ENCODE assay signal across 8 mouse cellular contexts in genomic region chr10:126971363-126972050, GRCm38 (mm10). TPM values are rescaled to one million over a fixed set of nuclear protein-coding genes. Genes with fewer than 3 reads are reported as not detected.
DNase-seq lines count a peak whose midpoint lies in the region; ATAC-seq and TF ChIP-seq lines count a peak whose summit lies in the region.

No protein-coding gene starts in this region.

- no peak; the same call in 1 of the 2 replicates for ATAC-seq in heart, postnatal 0 days (ENCODE audit: insufficient read depth, low read depth)
- peak; percentile 11; the same call in 1 of the 2 replicates for ATAC-seq in forebrain, embryonic 13.5 days
- no peak for ATAC-seq in liver, embryonic 14.5 days (ENCODE audit: insufficient read depth)

- peaks cover 14% of the 10 kb centered on the region for H3K4me1 ChIP-seq in heart, postnatal 0 days (ENCODE audit: control insufficient read depth, insufficient read depth)
- peaks cover 5 to 18% of the 10 kb centered on the region in 2 experiments; a peak in 3 of 4 replicates for H3K4me1 ChIP-seq in ES-E14 (ENCODE audit: control insufficient read depth in 2 of 2, insufficient read depth in 2 of 2, low read length in 2 of 2, poor library complexity in 1 of 2)
- H3K4me1 ChIP-seq in forebrain, embryonic 13.5 days = peaks cover 20% of the 10 kb centered on the region
- peaks cover 0 to 13% of the 10 kb centered on the region in 2 experiments; a peak in 2 of 4 replicates for H3K4me1 ChIP-seq in liver, embryonic 14.5 days (replicated peaks; ENCODE audit: control insufficient read depth in 2 of 2, insufficient read depth in 2 of 2, low read length in 1 of 2)

- no peak for TF ChIP-seq CTCF in heart, postnatal 0 days (IDR thresholded peaks at IDR 0.05; ENCODE audit: low read depth)
- TF ChIP-seq CTCF in liver, embryonic 14.5 days (IDR thresholded peaks at IDR 0.05; ENCODE audit: low read depth) = no peak

- no peaks in the 10 kb centered on the region for H3K9me3 ChIP-seq in heart, postnatal 0 days (replicated peaks; ENCODE audit: control insufficient read depth, low read length)
- H3K9me3 ChIP-seq in ES-E14 (ENCODE audit: control insufficient read depth, insufficient read depth, low read depth, low read length) = no peaks in the 10 kb centered on the region
- H3K9me3 ChIP-seq in forebrain, embryonic 13.5 days (replicated peaks) = no peaks in the 10 kb centered on the region
- no peaks in the 10 kb centered on the region for H3K9me3 ChIP-seq in liver, embryonic 14.5 days (ENCODE audit: control insufficient read depth, low read length)

- H3K4me3 ChIP-seq in heart, postnatal 0 days (ENCODE audit: low read depth, low read length) = no peak overlapping the region
- peak overlapping the region; percentile 15 to 36; a peak in 3 of 4 replicates for H3K4me3 ChIP-seq in ES-E14 (ENCODE audit: insufficient read depth in 1 of 2, low read depth in 1 of 2, low read length in 2 of 2, poor library complexity in 1 of 2, severe bottlenecking in 1 of 2)
- no peak overlapping the region for H3K4me3 ChIP-seq in forebrain, embryonic 13.5 days
- no peak overlapping the region for H3K4me3 ChIP-seq in liver, embryonic 14.5 days (ENCODE audit: insufficient read depth in 1 of 2, low read depth in 2 of 2, low read length in 2 of 2)

- no peak overlapping the region for H3K4me2 ChIP-seq in heart, postnatal 0 days (ENCODE audit: low read depth, low read length)
- peak overlapping the region; percentile 46 for H3K4me2 ChIP-seq in forebrain, embryonic 13.5 days
- 0 out of 2 replicates have a peak overlapping the region, but pooled peaks have one; percentile 3 for H3K4me2 ChIP-seq in liver, embryonic 14.5 days (ENCODE audit: low read depth)

- no peak for DNase-seq in heart, postnatal 0 days (ENCODE audit: low spot score)
- no peak for DNase-seq in heart, postnatal 4 days
- no peak for DNase-seq in ES-E14 (ENCODE audit: low read depth, low spot score)
- DNase-seq in liver, embryonic 14.5 days (ENCODE audit: low read depth in 3 of 3, low spot score in 3 of 3) = no peak
- DNase-seq in adrenal gland, adult 2 months = no peak
- no peak for DNase-seq in thymus, postnatal 4 days
- DNase-seq in spleen, postnatal 4 days (ENCODE audit: low spot score in 2 of 2) = no peak

- no peak overlapping the region for H3K9ac ChIP-seq in heart, postnatal 0 days (replicated peaks; ENCODE audit: low read depth, low read length)
- H3K9ac ChIP-seq in ES-E14 (ENCODE audit: insufficient read depth, low read depth, low read length, poor library complexity, severe bottlenecking) = peak overlapping the region; percentile 44; the same call in 1 of the 2 replicates
- no peak overlapping the region; the same call in 1 of the 2 replicates for H3K9ac ChIP-seq in forebrain, embryonic 13.5 days
- no peak overlapping the region for H3K9ac ChIP-seq in liver, embryonic 14.5 days (replicated peaks)

- no peaks in the 10 kb centered on the region for H3K27me3 ChIP-seq in heart, postnatal 0 days (ENCODE audit: control insufficient read depth, insufficient read depth, low read length)
- no peaks in the 10 kb centered on the region for H3K27me3 ChIP-seq in forebrain, embryonic 13.5 days
- H3K27me3 ChIP-seq in liver, embryonic 14.5 days (ENCODE audit: control insufficient read depth, insufficient read depth, low read length) = no peaks in the 10 kb centered on the region; the same call in 1 of the 2 replicates

- TF ChIP-seq EP300 in heart, postnatal 0 days (IDR thresholded peaks at IDR 0.05; ENCODE audit: low read depth) = no peak
- TF ChIP-seq EP300 in liver, embryonic 14.5 days (IDR thresholded peaks at IDR 0.05; ENCODE audit: low read depth) = no peak

- peak overlapping the region; percentile 74 for H3K27ac ChIP-seq in heart, postnatal 0 days (ENCODE audit: low read depth)
- peak overlapping the region; percentile 92 for H3K27ac ChIP-seq in ES-E14 (ENCODE audit: insufficient read depth, low read depth, low read length, poor library complexity, severe bottlenecking)
- H3K27ac ChIP-seq in forebrain, embryonic 13.5 days = no peak overlapping the region
- H3K27ac ChIP-seq in liver, embryonic 14.5 days = no peak overlapping the region; the same call in 1 of the 2 replicates

- no peaks in the 10 kb centered on the region for H3K36me3 ChIP-seq in heart, postnatal 0 days (replicated peaks; ENCODE audit: control insufficient read depth, insufficient read depth, low read length)
- no peaks in the 10 kb centered on the region for H3K36me3 ChIP-seq in ES-E14 (ENCODE audit: control insufficient read depth, insufficient read depth, low read length, poor library complexity, severe bottlenecking)
- H3K36me3 ChIP-seq in forebrain, embryonic 13.5 days (ENCODE audit: poor library complexity, severe bottlenecking) = no peaks in the 10 kb centered on the region
- H3K36me3 ChIP-seq in liver, embryonic 14.5 days (replicated peaks; ENCODE audit: control insufficient read depth, insufficient read depth, low read depth) = no peaks in the 10 kb centered on the region

- 15% methylated on average over 12 of the region's 12 CpGs for WGBS in heart, postnatal 0 days
- 9% methylated on average over 12 of the region's 12 CpGs for WGBS in forebrain, embryonic 13.5 days
- WGBS in liver, embryonic 14.5 days (ENCODE audit: insufficient replicate concordance) = 31% methylated on average over 12 of the region's 12 CpGs

- in situ Hi-C loops in ES-E14 (cut with MboI; ENCODE audit: low sequenced_read_pairs in 2 of 2, unreplicated experiment in 2 of 2) = no loop called here

TF ChIP-seq in ES-E14, 5 proteins besides CTCF, POLR2A, EP300 and RAD21:
- no peak for TF ChIP-seq HCFC1 (IDR thresholded peaks at IDR 0.05; ENCODE audit: borderline replicate concordance, insufficient read depth, low read length)
- TF ChIP-seq ZC3H11A (IDR thresholded peaks at IDR 0.05; ENCODE audit: borderline replicate concordance, low read depth, low read length) = no peak
- TF ChIP-seq ZNF384 (IDR thresholded peaks at IDR 0.05; ENCODE audit: low read depth, low read length) = peak; percentile 92
- no peak for TF ChIP-seq MAFK (IDR thresholded peaks at IDR 0.05; ENCODE audit: insufficient read depth, low read depth, low read length)

RNA-seq across cellular contexts. Expression of gene Ctdsp2, which starts 7.0 kb away (rescaled TPM):
- 137 and 155 TPM in 2 replicates for total RNA-seq in heart, postnatal 0 days (2014; rRNA removed; ENCODE audit: low replicate concordance)
- 26.4 and 27.4 TPM in 2 replicates for polyA plus RNA-seq in heart, postnatal 0 days (2015; fragmentation: Nextera tagmentation; extraction: Ambion mirVana)
- 100 to 1,000 TPM; 132 to 136 TPM for total RNA-seq in heart, postnatal 4 days (2021)
- 28.5 and 38.1 TPM in 2 replicates for total RNA-seq in ES-E14 (2012; rRNA removed)
- polyA plus RNA-seq in forebrain, embryonic 13.5 days (2015; fragmentation: Nextera tagmentation; extraction: Ambion mirVana) = 27.8 and 30.9 TPM in 2 replicates
- polyA plus RNA-seq in liver, embryonic 14.5 days (2012; rRNA removed) = 18.8 and 19.4 TPM in 2 replicates
- polyA plus RNA-seq in liver, embryonic 14.5 days (2014; fragmentation: Nextera tagmentation; extraction: Ambion mirVana) = 13.3 and 15.8 TPM in 2 replicates
- total RNA-seq in adrenal gland, adult 2 months (2021) = 100 to 1,000 TPM in 1 of 2 experiments, 10 to 100 TPM in 1; 75.0 to 119 TPM
- polyA plus RNA-seq in adrenal gland, adult 2 months (2012; rRNA removed) = 98.8 and 100 TPM in 2 replicates

RNA-seq across cellular contexts. Expression of gene Avil, which starts 29.0 kb away (rescaled TPM):
- total RNA-seq in heart, postnatal 0 days (2014; rRNA removed; ENCODE audit: low replicate concordance) = 0.04 and 1.9 TPM in 2 replicates
- polyA plus RNA-seq in heart, postnatal 0 days (2015; fragmentation: Nextera tagmentation; extraction: Ambion mirVana) = 0.07 and 0.11 TPM in 2 replicates
- under 1 TPM; 0.10 to 0.23 TPM for total RNA-seq in heart, postnatal 4 days (2021)
- 0.18 and 0.32 TPM in 2 replicates for total RNA-seq in ES-E14 (2012; rRNA removed)
- 0.15 and 0.19 TPM in 2 replicates for polyA plus RNA-seq in forebrain, embryonic 13.5 days (2015; fragmentation: Nextera tagmentation; extraction: Ambion mirVana)
- polyA plus RNA-seq in liver, embryonic 14.5 days (2012; rRNA removed) = 0.02 and 0.12 TPM in 2 replicates
- 0.03 TPM in 1 of 2 replicates, not detected in the other for polyA plus RNA-seq in liver, embryonic 14.5 days (2014; fragmentation: Nextera tagmentation; extraction: Ambion mirVana)
- total RNA-seq in adrenal gland, adult 2 months (2021) = 1 to 10 TPM; 4.0 to 5.3 TPM
- 0.19 and 0.21 TPM in 2 replicates for polyA plus RNA-seq in adrenal gland, adult 2 months (2012; rRNA removed)

RNA-seq across cellular contexts. Expression of gene Tsfm, which starts 59.1 kb away (rescaled TPM):
- total RNA-seq in heart, postnatal 0 days (2014; rRNA removed; ENCODE audit: low replicate concordance) = 81.3 and 82.5 TPM in 2 replicates
- 94.6 and 96.8 TPM in 2 replicates for polyA plus RNA-seq in heart, postnatal 0 days (2015; fragmentation: Nextera tagmentation; extraction: Ambion mirVana)
- total RNA-seq in heart, postnatal 4 days (2021) = 10 to 100 TPM; 65.1 to 68.0 TPM
- total RNA-seq in ES-E14 (2012; rRNA removed) = 52.8 and 60.9 TPM in 2 replicates
- polyA plus RNA-seq in forebrain, embryonic 13.5 days (2015; fragmentation: Nextera tagmentation; extraction: Ambion mirVana) = 74.7 and 78.4 TPM in 2 replicates
- 22.8 and 26.7 TPM in 2 replicates for polyA plus RNA-seq in liver, embryonic 14.5 days (2012; rRNA removed)
- 40.7 and 49.2 TPM in 2 replicates for polyA plus RNA-seq in liver, embryonic 14.5 days (2014; fragmentation: Nextera tagmentation; extraction: Ambion mirVana)
- 10 to 100 TPM; 42.2 to 67.9 TPM for total RNA-seq in adrenal gland, adult 2 months (2021)
- polyA plus RNA-seq in adrenal gland, adult 2 months (2012; rRNA removed) = 55.0 and 68.9 TPM in 2 replicates

Comparison
In these comparisons a context has a peak if more than half of its experiments do, and no peak if none do; other contexts are left out.
1. H3K27ac ChIP-seq: peak in heart, postnatal 0 days (single experiment) and ES-E14 (single experiment); none in forebrain, embryonic 13.5 days (single experiment) and liver, embryonic 14.5 days (single experiment).
2. H3K4me3 ChIP-seq: peak in ES-E14 (2 of 2); none in heart, postnatal 0 days (single experiment), forebrain, embryonic 13.5 days (single experiment) and liver, embryonic 14.5 days (0 of 2).